Mouse (Mus musculus) left cerebral cortex, adult 2 months (tissue): ENCODE results near the gene Myct1. TPM values are rescaled to one million over a fixed set of nuclear protein-coding genes. Genes with fewer than 3 reads are reported as not detected.
A peak's percentile ranks its signal among the peaks of the same experiment; 100 is the strongest.

Source experiments
- DNase-seq, 2 experiments: peaks; one replicate each; pipeline ENCODE4 v3.0.0; 2021 to 2022; ENCODE audit warnings: low spot score in 2 of 2, mixed read lengths in 1 of 2; ENCODE audit errors: extremely low spot score in 1 of 2
- H3K27ac ChIP-seq: fragments of 200-600 bp; 2 replicates; pipeline ENCODE4 v1.8.1; 2022
- H3K4me3 ChIP-seq: fragments of 200-600 bp; 2 replicates; pipeline ENCODE4 v1.8.1; 2022
- CTCF ChIP-seq: fragments of 200-600 bp; IDR thresholded peaks from 2 replicates; pipeline ENCODE4 v1.8.1; 2022; ENCODE audit warnings: antibody characterized with exemption, mild to moderate bottlenecking, moderate library complexity
- intact Hi-C: fragments of 180-260 bp; cut with DNase I; formaldehyde crosslinking; loops from one replicate; pipeline ENCODE4 v1.15.1; 2025
- total RNA-seq, 2 experiments: library from RNA; stranded (reverse); gene quantifications; 2 replicates each; pipeline ENCODE4 v1.2.3; 2021

Myct1 gene
- total RNA-seq, 2 experiments from 2014 or later, result 0.12 to 0.38 TPM

GRCm38 (mm10) chr10:5633672-5634200, 40.2 kb downstream of the Myct1 start:
- intact Hi-C loops, result loop anchor here (1.0 kb wide), 2 partner anchors 34 to 316 kb away; no protein-coding TSS in a partner anchor
- H3K4me3 ChIP-seq, result no peak overlapping the region
- H3K27ac ChIP-seq, result no peak overlapping the region
- TF ChIP-seq CTCF, result no peak
- DNase-seq, result no peak

- no peak overlapping the region for H3K4me3 ChIP-seq
- H3K27ac ChIP-seq, result no peak overlapping the region
- peak; percentile 31 to 33 for DNase-seq
- peak; percentile 67 for TF ChIP-seq CTCF
- intact Hi-C loops, result loop anchor here (1.0 kb wide), 2 partner anchors 35 to 317 kb away; no protein-coding TSS in a partner anchor
Measured at GRCm38 (mm10) chr10:5634336-5634735, 40.8 kb downstream of the Myct1 start.

- H3K4me3 ChIP-seq, result no peak overlapping the region
- intact Hi-C loops, result loop anchor here (2.0 kb wide), 1 partner anchor 149 kb away; no protein-coding TSS in a partner anchor
- no peak for DNase-seq
- TF ChIP-seq CTCF, result peak; percentile 30
- H3K27ac ChIP-seq, result no peak overlapping the region
Measured at GRCm38 (mm10) chr10:5637322-5637721, 43.7 kb downstream of the Myct1 start.

GRCm38 (mm10) chr10:5639112-5639511, 45.5 kb downstream of the Myct1 start, which contains the start of gene Vip:
Gene Vip, plus strand, starts transcription at chr10:5639218.
- intact Hi-C loops, result no loop called here
- no peak within 1 kb of the TSS for H3K4me3 ChIP-seq
- DNase-seq, result no peak
- H3K27ac ChIP-seq, result no peak within 1 kb of the TSS
- TF ChIP-seq CTCF, result no peak

Other genes with a start within 250 kb of the Myct1 start
- 100 to 1,000 TPM; 430 to 445 TPM for gene Syne1, start 42.3 kb upstream of the Myct1 start, total RNA-seq
- gene Vip, start 45.4 kb downstream of the Myct1 start, total RNA-seq, result 10 to 100 TPM; 57.6 to 69.4 TPM
- 1 to 10 TPM; 1.3 to 1.7 TPM for gene Fbxo5, start 211.8 kb downstream of the Myct1 start, total RNA-seq
- gene Mtrf1l, start 230.1 kb downstream of the Myct1 start, total RNA-seq, result 10 to 100 TPM in 1 of 2 experiments, 1 to 10 TPM in 1; 8.2 to 10.0 TPM